In the genomic region with DNA sequence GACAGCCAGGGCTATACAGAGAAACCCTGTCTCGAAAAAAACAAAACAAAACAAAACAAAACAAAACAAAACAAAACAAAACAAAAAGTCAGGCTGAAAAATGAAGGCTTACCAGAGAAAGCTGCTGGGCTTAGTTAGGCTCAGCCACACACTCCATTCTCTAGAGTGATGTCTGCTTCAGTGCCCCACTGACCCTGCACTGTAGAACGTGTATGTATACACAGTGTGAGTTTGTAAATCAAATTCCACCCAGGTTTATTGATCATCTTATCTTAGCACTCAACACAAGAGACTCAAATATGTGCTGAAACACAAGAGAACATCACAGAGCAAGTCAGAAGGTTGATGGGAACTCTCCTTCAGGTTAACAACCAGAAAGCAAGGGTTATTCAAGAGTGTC, we compare ENCODE assay signal across 16 mouse cellular contexts.
"Had no signal": no experiment of that assay in that cellular context is flagged by ENCODE, and none has a peak within 500 bp of the region (broad histone marks: within the 10 kb centered on the region; RNA-seq: fewer than 3 reads in every experiment).

No protein-coding gene starts in this region.

- H3K4me3 ChIP-seq: neural tube, embryonic 13.5 days; neural tube, embryonic 15.5 days; stomach, embryonic 15.5 days had no signal

- H3K9ac ChIP-seq: neural tube, embryonic 13.5 days; neural tube, embryonic 15.5 days; stomach, embryonic 15.5 days had no signal

- H3K4me1 ChIP-seq: neural tube, embryonic 13.5 days; neural tube, embryonic 15.5 days; stomach, embryonic 15.5 days had no signal

- H3K27ac ChIP-seq: neural tube, embryonic 13.5 days; neural tube, embryonic 15.5 days; stomach, embryonic 15.5 days; stomach, postnatal 0 days had no signal

- H3K27me3 ChIP-seq: neural tube, embryonic 13.5 days; neural tube, embryonic 15.5 days; stomach, embryonic 15.5 days had no signal

- H3K9me3 ChIP-seq: neural tube, embryonic 13.5 days; neural tube, embryonic 15.5 days; stomach, embryonic 15.5 days had no signal

- H3K4me2 ChIP-seq: neural tube, embryonic 13.5 days; neural tube, embryonic 15.5 days; stomach, embryonic 15.5 days had no signal

- DNase-seq: retina, postnatal 1 day; right cerebral cortex, adult 18-20 months; right cerebral cortex, postnatal 14 days; right cerebral cortex, postnatal 25 days; right cerebral cortex, postnatal 4 days; spleen, adult 18-20 months; thymus, adult 18-20 months; thymus, adult 2 months; thymus, postnatal 14 days; thymus, postnatal 25 days; thymus, postnatal 36 days; thymus, postnatal 4 days had no signal
